Mouse (Mus musculus) forebrain, embryonic 13.5 days (tissue): ENCODE measurements at regions not wholly inside any gene's neighbourhood (a gene's known extent, or its start where the extent isn't known, plus 50 kb on each side); places are given as distances from the start of the nearest gene placed in this dataset.

Experiments
- ATAC-seq: fragments of 200-750 bp; cut with Nextera tagmentation; 2 replicates; pipeline ENCODE4 v1.8.0; 2017
- H3K27ac ChIP-seq: fragments of 300-500 bp; sonication (generic); 2 replicates; pipeline ENCODE4 v1.5.1; 2015; ENCODE audit warnings: inconsistent platforms, mild to moderate bottlenecking, moderate library complexity
- H3K27me3 ChIP-seq: fragments of 300-500 bp; sonication (generic); 2 replicates; pipeline ENCODE4 v1.6.1; 2015; ENCODE audit warnings: mild to moderate bottlenecking, inconsistent platforms
- H3K36me3 ChIP-seq: fragments of 300-500 bp; sonication (generic); 2 replicates; pipeline ENCODE4 v1.6.1; 2015; ENCODE audit warnings: mild to moderate bottlenecking, inconsistent platforms; ENCODE audit not compliant: poor library complexity, severe bottlenecking
- H3K4me1 ChIP-seq: fragments of 300-500 bp; sonication (generic); 2 replicates; pipeline ENCODE4 v1.6.1; 2015; ENCODE audit warnings: inconsistent platforms
- H3K4me2 ChIP-seq: fragments of 300-500 bp; sonication (generic); 2 replicates; pipeline ENCODE4 v1.6.1; 2015; ENCODE audit warnings: inconsistent platforms, mild to moderate bottlenecking, moderate library complexity
- H3K4me3 ChIP-seq: fragments of 300-500 bp; sonication (generic); 2 replicates; pipeline ENCODE4 v1.5.1; 2015; ENCODE audit warnings: mild to moderate bottlenecking, inconsistent platforms
- H3K9ac ChIP-seq: fragments of 300-500 bp; sonication (generic); 2 replicates; pipeline ENCODE4 v1.6.1; 2015; ENCODE audit warnings: mild to moderate bottlenecking, inconsistent platforms
- H3K9me3 ChIP-seq: fragments of 300-500 bp; sonication (generic); replicated peaks from 2 replicates; pipeline ENCODE4 v1.6.1; 2016; ENCODE audit warnings: inconsistent platforms
- WGBS: fragments of 180-500 bp; shearing (Covaris S2); methylation state at CpG from one replicate; pipeline ENCODE4 v1.1.7; 2015; 5-methylcytosine and 5-hydroxymethylcytosine counted together

GRCm38 (mm10) chr11:63514615-63515014, 385.8 kb downstream of the Pmp22 start:
- ATAC-seq, result no peak
- H3K9ac ChIP-seq, result no peak overlapping the region
- WGBS, result 86% methylated on average over 3 of the region's 3 CpGs
- H3K4me2 ChIP-seq, result no peak overlapping the region
- H3K36me3 ChIP-seq, result no peaks in the 10 kb centered on the region
- no peaks in the 10 kb centered on the region for H3K9me3 ChIP-seq
- no peaks in the 10 kb centered on the region for H3K27me3 ChIP-seq
- peaks cover 11% of the 10 kb centered on the region for H3K4me1 ChIP-seq
- H3K27ac ChIP-seq, result no peak overlapping the region
- H3K4me3 ChIP-seq, result no peak overlapping the region

- Histone ChIP-seq H3K9ac (no peak overlapping the region), H3K27me3 (no peaks in the 10 kb centered on the region), H3K4me1 (peaks cover 11% of the 10 kb centered on the region), H3K9me3 (no peaks in the 10 kb centered on the region), H3K27ac (no peak overlapping the region), H3K36me3 (no peaks in the 10 kb centered on the region), H3K4me2 (no peak overlapping the region), H3K4me3 (no peak overlapping the region)
- WGBS, result 19% methylated on average over 6 of the region's 6 CpGs
- ATAC-seq, result peak; percentile 55; the same call in 1 of the 2 replicates
Observed at GRCm38 (mm10) chr11:63518847-63519246, 390.1 kb downstream of the Pmp22 start.

- Histone ChIP-seq H3K9me3 (no peaks in the 10 kb centered on the region), H3K36me3 (no peaks in the 10 kb centered on the region), H3K4me3 (no peak overlapping the region), H3K4me2 (0 out of 2 replicates have a peak overlapping the region, but pooled peaks have one; percentile 13), H3K27ac (no peak overlapping the region), H3K9ac (no peak overlapping the region), H3K4me1 (peaks cover 16% of the 10 kb centered on the region), H3K27me3 (no peaks in the 10 kb centered on the region)
- no peak for ATAC-seq
- WGBS, result 21% methylated on average over 7 of the region's 7 CpGs
Observed at GRCm38 (mm10) chr11:63524254-63524653, 395.5 kb downstream of the Pmp22 start.

GRCm38 (mm10) chr11:63525431-63525830, 396.6 kb downstream of the Pmp22 start:
- no peak overlapping the region for H3K27ac ChIP-seq
- 75% methylated on average over 12 of the region's 12 CpGs for WGBS

GRCm38 (mm10) chr11:63525956-63526355, 396.1 kb downstream of the Hs3st3b1 start:
- no peak overlapping the region for H3K9ac ChIP-seq
- no peaks in the 10 kb centered on the region for H3K36me3 ChIP-seq
- 82% methylated on average over 3 of the region's 3 CpGs for WGBS
- H3K4me1 ChIP-seq, result peaks cover 15% of the 10 kb centered on the region
- no peaks in the 10 kb centered on the region for H3K9me3 ChIP-seq
- H3K27ac ChIP-seq, result no peak overlapping the region
- H3K4me3 ChIP-seq, result no peak overlapping the region
- H3K27me3 ChIP-seq, result no peaks in the 10 kb centered on the region
- ATAC-seq, result no peak
- no peak overlapping the region for H3K4me2 ChIP-seq

More at GRCm38 (mm10) chr11:63525431-63525830, 396.6 kb downstream of the Pmp22 start:
- Histone ChIP-seq H3K4me2 (no peak overlapping the region), H3K9ac (no peak overlapping the region), H3K27me3 (no peaks in the 10 kb centered on the region), H3K9me3 (no peaks in the 10 kb centered on the region), H3K36me3 (no peaks in the 10 kb centered on the region), H3K4me3 (no peak overlapping the region), H3K4me1 (peaks cover 15% of the 10 kb centered on the region)
- peak; percentile 70 for ATAC-seq

- 85% methylated on average over 5 of the region's 5 CpGs for WGBS
- no peak overlapping the region for H3K4me3 ChIP-seq
- H3K4me1 ChIP-seq, result peaks cover 8% of the 10 kb centered on the region
- no peak overlapping the region for H3K4me2 ChIP-seq
- no peaks in the 10 kb centered on the region for H3K27me3 ChIP-seq
- no peak overlapping the region for H3K9ac ChIP-seq
- H3K27ac ChIP-seq, result no peak overlapping the region
- ATAC-seq, result no peak
- H3K9me3 ChIP-seq, result no peaks in the 10 kb centered on the region
- no peaks in the 10 kb centered on the region for H3K36me3 ChIP-seq
Observed at GRCm38 (mm10) chr11:63532752-63533151, 389.3 kb downstream of the Hs3st3b1 start.

GRCm38 (mm10) chr11:63533555-63534200, 388.4 kb downstream of the Hs3st3b1 start:
- 19% methylated on average over 4 of the region's 4 CpGs for WGBS
- no peak for ATAC-seq

GRCm38 (mm10) chr11:63537693-63538092, 384.4 kb downstream of the Hs3st3b1 start:
- Histone ChIP-seq H3K36me3 (no peaks in the 10 kb centered on the region), H3K4me1 (peaks cover 8% of the 10 kb centered on the region), H3K9me3 (no peaks in the 10 kb centered on the region), H3K9ac (no peak overlapping the region), H3K4me3 (no peak overlapping the region), H3K27me3 (no peaks in the 10 kb centered on the region), H3K4me2 (no peak overlapping the region), H3K27ac (no peak overlapping the region)
- WGBS, result 84% methylated on average over 3 of the region's 3 CpGs
- ATAC-seq, result no peak

More at GRCm38 (mm10) chr11:63533555-63534200, 388.4 kb downstream of the Hs3st3b1 start:
- Histone ChIP-seq H3K4me1 (peaks cover 8% of the 10 kb centered on the region), H3K9ac (no peak overlapping the region), H3K9me3 (no peaks in the 10 kb centered on the region), H3K27ac (no peak overlapping the region), H3K4me3 (no peak overlapping the region), H3K4me2 (no peak overlapping the region), H3K27me3 (no peaks in the 10 kb centered on the region), H3K36me3 (no peaks in the 10 kb centered on the region)

GRCm38 (mm10) chr11:63543971-63544696, 378.0 kb downstream of the Hs3st3b1 start:
- Histone ChIP-seq H3K9ac (no peak overlapping the region), H3K27ac (no peak overlapping the region), H3K4me1 (peaks cover 12% of the 10 kb centered on the region), H3K4me2 (no peak overlapping the region), H3K36me3 (no peaks in the 10 kb centered on the region), H3K4me3 (no peak overlapping the region), H3K27me3 (no peaks in the 10 kb centered on the region), H3K9me3 (no peaks in the 10 kb centered on the region)
- ATAC-seq, result no peak
- 86% methylated on average over 7 of the region's 7 CpGs for WGBS

GRCm38 (mm10) chr11:63545516-63545915, 376.6 kb downstream of the Hs3st3b1 start:
- H3K9ac ChIP-seq, result no peak overlapping the region
- ATAC-seq, result no peak
- H3K4me2 ChIP-seq, result no peak overlapping the region
- WGBS, result 22% methylated on average over 7 of the region's 7 CpGs
- no peaks in the 10 kb centered on the region for H3K27me3 ChIP-seq
- peaks cover 12% of the 10 kb centered on the region for H3K4me1 ChIP-seq
- H3K9me3 ChIP-seq, result no peaks in the 10 kb centered on the region
- H3K36me3 ChIP-seq, result no peaks in the 10 kb centered on the region
- no peak overlapping the region for H3K27ac ChIP-seq
- no peak overlapping the region for H3K4me3 ChIP-seq

- no peaks in the 10 kb centered on the region for H3K27me3 ChIP-seq
- H3K4me2 ChIP-seq, result 0 out of 2 replicates have a peak overlapping the region, but pooled peaks have one; percentile 3
- H3K27ac ChIP-seq, result no peak overlapping the region
- H3K4me1 ChIP-seq, result peaks cover 9% of the 10 kb centered on the region; the same call in 1 of the 2 replicates
- 37% methylated on average over 6 of the region's 6 CpGs for WGBS
- no peak overlapping the region for H3K4me3 ChIP-seq
- H3K36me3 ChIP-seq, result no peaks in the 10 kb centered on the region
- no peaks in the 10 kb centered on the region for H3K9me3 ChIP-seq
- ATAC-seq, result no peak
- H3K9ac ChIP-seq, result no peak overlapping the region
Observed at GRCm38 (mm10) chr11:63560466-63560865, 361.6 kb downstream of the Hs3st3b1 start.

- Histone ChIP-seq H3K9me3 (no peaks in the 10 kb centered on the region), H3K36me3 (no peaks in the 10 kb centered on the region), H3K9ac (no peak overlapping the region), H3K4me3 (no peak overlapping the region), H3K27me3 (no peaks in the 10 kb centered on the region), H3K4me1 (peaks cover 9% of the 10 kb centered on the region; the same call in 1 of the 2 replicates), H3K4me2 (no peak overlapping the region), H3K27ac (no peak overlapping the region)
- 79% methylated on average over 2 of the region's 2 CpGs for WGBS
- no peak for ATAC-seq
Observed at GRCm38 (mm10) chr11:63562696-63563095, 359.4 kb downstream of the Hs3st3b1 start.
